Mouse (Mus musculus) limb, embryonic 11.5 days (tissue): ENCODE measurements around the gene Ephx1. TPM values are rescaled to one million over a fixed set of nuclear protein-coding genes. Genes with fewer than 3 reads are reported as not detected.

Experiments
- ATAC-seq: fragments of 200-750 bp; cut with Nextera tagmentation; 2 replicates; pipeline ENCODE4 v1.8.0; 2017; ENCODE audit warnings: low read depth; ENCODE audit not compliant: insufficient number of reproducible peaks, low FRiP score, low TSS enrichment
- DNase-seq: peaks from one replicate; pipeline ENCODE4 v3.0.0-alpha.2; 2015; ENCODE audit warnings: low spot score
- H3K27ac ChIP-seq: fragments of 300-500 bp; sonication (generic); replicated peaks from 2 replicates; pipeline ENCODE4 v1.5.1; 2014; ENCODE audit warnings: low read depth, mild to moderate bottlenecking, low read length
- H3K27me3 ChIP-seq: fragments of 300-500 bp; sonication (generic); 2 replicates; pipeline ENCODE4 v1.6.1; 2014; ENCODE audit warnings: mild to moderate bottlenecking, low read length, mixed read lengths; ENCODE audit not compliant: control insufficient read depth, insufficient read depth
- H3K36me3 ChIP-seq: fragments of 300-500 bp; sonication (generic); 2 replicates; pipeline ENCODE4 v1.6.1; 2014; ENCODE audit warnings: mild to moderate bottlenecking, low read length, moderate library complexity, mixed read lengths; ENCODE audit not compliant: control insufficient read depth, insufficient read depth
- H3K4me1 ChIP-seq: fragments of 300-500 bp; sonication (generic); 2 replicates; pipeline ENCODE4 v1.6.1; 2014; ENCODE audit warnings: low read length, mixed read lengths; ENCODE audit not compliant: control insufficient read depth, insufficient read depth
- H3K4me2 ChIP-seq: fragments of 300-500 bp; sonication (generic); 2 replicates; pipeline ENCODE4 v1.6.1; 2014; ENCODE audit warnings: low read depth, mild to moderate bottlenecking, moderate library complexity; ENCODE audit not compliant: severe bottlenecking
- H3K4me3 ChIP-seq: fragments of 300-500 bp; sonication (generic); 2 replicates; pipeline ENCODE4 v1.5.1; 2014; ENCODE audit warnings: low read depth, low read length
- H3K9ac ChIP-seq: fragments of 300-500 bp; sonication (generic); 2 replicates; pipeline ENCODE4 v1.6.1; 2014; ENCODE audit warnings: mild to moderate bottlenecking, low read length
- H3K9me3 ChIP-seq: fragments of 300-500 bp; sonication (generic); 2 replicates; pipeline ENCODE4 v1.6.1; 2016; ENCODE audit warnings: low read length; ENCODE audit not compliant: control insufficient read depth
- WGBS: fragments of 180-500 bp; shearing (Covaris S2); extraction: QIAGEN DNeasy Blood & Tissue Kit; methylation state at CpG from one replicate; pipeline ENCODE4 v1.1.7; 2014; 5-methylcytosine and 5-hydroxymethylcytosine counted together
- polyA plus RNA-seq: library from polyadenylated mRNA; unstranded; fragments of >200 nt; fragmentation: Nextera tagmentation; extraction: Ambion mirVana; gene quantifications from 2 replicates; pipeline ENCODE4 v1.2.1, GENCODE M21; 2014

Ephx1 gene
- polyA plus RNA-seq, 1 experiment from 2014 or later: 1.7 TPM

- H3K9me3 ChIP-seq: no peaks in the 10 kb centered on the region
- WGBS: 0% methylated on average over 19 of the region's 22 CpGs
- DNase-seq: peak; percentile 85
- peak overlapping the region; percentile 83 for H3K4me2 ChIP-seq
- peak overlapping the region; percentile 38 for H3K4me3 ChIP-seq
- 0 out of 2 replicates have a peak, but pooled peaks have one; percentile 44 for ATAC-seq
- no peak overlapping the region for H3K9ac ChIP-seq
- no peaks in the 10 kb centered on the region for H3K36me3 ChIP-seq
- H3K27ac ChIP-seq: no peak overlapping the region
- no peaks in the 10 kb centered on the region for H3K27me3 ChIP-seq
- H3K4me1 ChIP-seq: no peaks in the 10 kb centered on the region
These were observed 3.4 kb downstream of the Ephx1 start for GRCm38 (mm10) chr1:181017212-181017711.

- H3K27me3 ChIP-seq: no peaks in the 10 kb centered on the region
- no peak overlapping the region for H3K27ac ChIP-seq
- peak overlapping the region; percentile 83 for H3K4me2 ChIP-seq
- DNase-seq (peak; percentile 56), ATAC-seq (0 out of 2 replicates have a peak, but pooled peaks have one; percentile 61)
- H3K9me3 ChIP-seq: no peaks in the 10 kb centered on the region
- H3K4me1 ChIP-seq: no peaks in the 10 kb centered on the region
- 9% methylated on average over 21 of the region's 21 CpGs for WGBS
- H3K36me3 ChIP-seq: no peaks in the 10 kb centered on the region
- no peak overlapping the region for H3K9ac ChIP-seq
- peak overlapping the region; percentile 38 for H3K4me3 ChIP-seq
These were observed 4.1 kb downstream of the Ephx1 start for GRCm38 (mm10) chr1:181016532-181017131.

GRCm38 (mm10) chr1:181016045-181016444, 4.7 kb downstream of the Ephx1 start:
- 78% methylated on average over 4 of the region's 4 CpGs for WGBS
- no peak overlapping the region for H3K4me3 ChIP-seq

GRCm38 (mm10) chr1:181015558-181015957, 5.1 kb downstream of the Ephx1 start:
- no peak overlapping the region for H3K27ac ChIP-seq
- H3K9me3 ChIP-seq: no peaks in the 10 kb centered on the region
- no peak for ATAC-seq
- no peak overlapping the region for H3K4me3 ChIP-seq
- DNase-seq: no peak
- H3K4me1 ChIP-seq: no peaks in the 10 kb centered on the region
- H3K9ac ChIP-seq: no peak overlapping the region
- H3K27me3 ChIP-seq: no peaks in the 10 kb centered on the region
- H3K36me3 ChIP-seq: no peaks in the 10 kb centered on the region
- no peak overlapping the region for H3K4me2 ChIP-seq

More at GRCm38 (mm10) chr1:181016045-181016444, 4.7 kb downstream of the Ephx1 start:
- H3K27me3 ChIP-seq: no peaks in the 10 kb centered on the region
- DNase-seq: no peak
- no peak overlapping the region for H3K4me2 ChIP-seq
- H3K9me3 ChIP-seq: no peaks in the 10 kb centered on the region
- no peak for ATAC-seq
- no peaks in the 10 kb centered on the region for H3K36me3 ChIP-seq
- H3K27ac ChIP-seq: no peak overlapping the region
- no peak overlapping the region for H3K9ac ChIP-seq
- no peaks in the 10 kb centered on the region for H3K4me1 ChIP-seq

DNA sequence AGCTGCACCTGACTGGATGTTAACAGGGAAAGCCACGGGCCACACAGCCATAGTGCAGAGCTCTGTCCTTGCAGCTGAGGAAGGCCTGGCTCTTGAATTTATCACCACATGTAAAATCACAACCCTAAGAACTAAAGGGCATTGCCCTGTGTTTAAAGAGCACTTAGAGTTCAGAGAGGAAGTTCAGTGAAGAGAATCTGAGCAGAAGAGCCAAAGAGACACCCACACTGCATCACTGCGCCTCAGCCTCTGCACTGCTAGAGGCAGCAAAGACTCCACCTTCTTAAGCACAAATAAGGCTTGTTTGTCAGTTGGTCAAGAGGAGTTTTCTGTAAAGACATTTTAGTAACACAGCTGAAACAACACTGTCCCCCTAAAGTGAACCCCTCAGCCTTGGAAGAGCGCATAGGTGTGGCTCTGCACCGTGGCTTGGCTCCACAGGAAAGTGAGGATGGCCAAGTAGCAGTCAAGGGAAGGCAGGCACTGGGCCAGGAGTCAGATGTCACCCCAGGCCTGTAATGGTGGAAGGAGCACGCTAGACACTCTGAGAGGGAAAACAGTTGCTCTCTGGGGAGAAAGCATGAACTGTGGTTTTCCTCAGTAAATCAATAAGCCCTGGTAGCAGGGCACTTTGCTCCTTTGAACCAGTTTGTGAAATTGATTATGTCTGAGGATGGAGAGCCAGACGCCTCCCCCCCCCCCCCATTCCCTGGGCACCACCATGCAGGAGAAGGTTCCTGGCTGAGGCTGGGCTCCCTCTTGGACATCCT, 5.8 kb downstream of the Ephx1 start:
- Histone ChIP-seq H3K9ac (no peak overlapping the region), H3K27ac (no peak overlapping the region), H3K27me3 (no peaks in the 10 kb centered on the region), H3K4me3 (no peak overlapping the region), H3K36me3 (no peaks in the 10 kb centered on the region), H3K4me1 (no peaks in the 10 kb centered on the region), H3K4me2 (no peak overlapping the region), H3K9me3 (no peaks in the 10 kb centered on the region)
- ATAC-seq (no peak), DNase-seq (no peak)
- 74% methylated on average over 6 of the region's 6 CpGs for WGBS

DNA sequence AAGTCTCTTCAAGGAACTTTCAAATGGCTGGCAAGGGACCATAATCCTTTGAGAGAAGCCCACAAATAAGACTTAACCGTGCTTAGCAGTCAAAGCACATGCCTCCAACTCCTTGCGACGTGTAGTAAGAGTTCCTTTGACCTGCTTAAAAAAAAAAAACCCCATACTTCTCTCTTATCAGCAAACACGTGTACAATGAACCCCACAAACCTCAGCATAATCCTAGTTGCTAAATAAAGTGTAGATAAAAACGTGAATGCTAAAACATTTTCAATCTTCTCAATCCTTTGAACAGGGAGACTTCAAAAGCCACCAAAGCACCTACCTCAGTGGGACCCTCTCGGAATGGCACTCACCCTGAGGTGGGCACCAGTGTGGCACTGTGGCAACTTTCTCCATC, 7.3 kb downstream of the Ephx1 start:
- no peak overlapping the region for H3K4me2 ChIP-seq
- H3K4me3 ChIP-seq: no peak overlapping the region
- WGBS: 85% methylated on average over 6 of the region's 6 CpGs
- no peaks in the 10 kb centered on the region for H3K4me1 ChIP-seq
- no peak overlapping the region for H3K9ac ChIP-seq
- H3K27ac ChIP-seq: no peak overlapping the region
- ATAC-seq (no peak), DNase-seq (no peak)
- no peaks in the 10 kb centered on the region for H3K27me3 ChIP-seq
- no peaks in the 10 kb centered on the region for H3K9me3 ChIP-seq
- H3K36me3 ChIP-seq: no peaks in the 10 kb centered on the region

GRCm38 (mm10) chr1:181012416-181012815, 8.3 kb downstream of the Ephx1 start:
- no peaks in the 10 kb centered on the region for H3K27me3 ChIP-seq
- DNase-seq (no peak), ATAC-seq (no peak)
- H3K36me3 ChIP-seq: no peaks in the 10 kb centered on the region
- no peaks in the 10 kb centered on the region for H3K9me3 ChIP-seq
- WGBS: 83% methylated on average over 3 of the region's 3 CpGs
- H3K4me3 ChIP-seq: no peak overlapping the region
- H3K9ac ChIP-seq: no peak overlapping the region
- H3K4me2 ChIP-seq: no peak overlapping the region
- H3K4me1 ChIP-seq: no peaks in the 10 kb centered on the region
- H3K27ac ChIP-seq: no peak overlapping the region

DNA sequence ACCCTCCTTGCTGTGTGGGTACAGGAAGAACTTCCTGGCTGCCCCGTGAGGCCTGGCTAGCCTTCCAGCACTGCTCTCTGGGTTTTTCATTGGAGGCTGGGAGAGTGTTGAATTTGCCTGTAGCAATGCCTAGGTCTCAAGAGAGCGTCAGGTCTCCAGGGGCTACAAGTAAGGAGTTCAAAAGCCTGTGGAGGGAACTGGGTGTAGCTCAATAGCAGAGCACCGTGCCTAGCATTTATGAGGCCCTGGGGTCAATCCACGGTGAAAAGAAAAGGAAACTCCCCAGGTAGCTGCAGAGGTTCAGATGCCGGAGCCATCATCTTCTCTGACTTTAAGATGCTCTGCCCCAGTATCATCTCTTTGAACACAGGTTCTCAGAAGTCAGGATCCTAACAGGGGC, 9.1 kb downstream of the Ephx1 start:
- Histone ChIP-seq H3K4me2 (no peak overlapping the region), H3K27me3 (no peaks in the 10 kb centered on the region), H3K4me1 (no peaks in the 10 kb centered on the region), H3K9me3 (no peaks in the 10 kb centered on the region), H3K4me3 (no peak overlapping the region), H3K9ac (no peak overlapping the region), H3K27ac (no peak overlapping the region), H3K36me3 (no peaks in the 10 kb centered on the region)
- DNase-seq (no peak), ATAC-seq (no peak)
- WGBS: 63% methylated on average over 5 of the region's 5 CpGs
